Mouse (Mus musculus) kidney, adult 2 months (tissue): ENCODE results near the gene Prpf40b.

ENCODE experiments used
- CTCF ChIP-seq: fragments of 200-500 bp; conservative IDR thresholded peaks from 2 replicates; pipeline ENCODE4 v1.5.1; 2011; ENCODE audit warnings: low read depth, mild to moderate bottlenecking, control low read depth, low read length, moderate library complexity, mixed read lengths; ENCODE audit not compliant: insufficient read depth, insufficient read length
- POLR2A ChIP-seq: fragments of 200-500 bp; IDR thresholded peaks from one replicate; pipeline ENCODE4 v1.6.1; 2011; ENCODE audit warnings: low read depth, low read length, control low read depth

- TF ChIP-seq POLR2A = no peak
- TF ChIP-seq CTCF = no peak
Observed at GRCm38 (mm10) chr15:99333676-99334065, 38.8 kb downstream of the Prpf40b start.
